Mouse (Mus musculus): ENCODE measurements around the gene Map3k19. TPM values are rescaled to one million over a fixed set of nuclear protein-coding genes. Genes with fewer than 3 reads are reported as not detected.
A peak's percentile ranks its signal among the peaks of the same experiment; 100 is the strongest.

Map3k19 gene
- total RNA-seq, 2 experiments from 2014 or later = 0.10 TPM; not detected in 1

GRCm38 (mm10) chr1:127808671-127809070 is 46.2 kb downstream of the Map3k19 start:
- ATAC-seq (replicated peaks; ENCODE audit: poor library complexity, severe bottlenecking) = no peak

- ATAC-seq (replicated peaks; ENCODE audit: poor library complexity, severe bottlenecking) = no peak
These were observed 51.9 kb downstream of the Map3k19 start for GRCm38 (mm10) chr1:127802916-127803315.

DNA sequence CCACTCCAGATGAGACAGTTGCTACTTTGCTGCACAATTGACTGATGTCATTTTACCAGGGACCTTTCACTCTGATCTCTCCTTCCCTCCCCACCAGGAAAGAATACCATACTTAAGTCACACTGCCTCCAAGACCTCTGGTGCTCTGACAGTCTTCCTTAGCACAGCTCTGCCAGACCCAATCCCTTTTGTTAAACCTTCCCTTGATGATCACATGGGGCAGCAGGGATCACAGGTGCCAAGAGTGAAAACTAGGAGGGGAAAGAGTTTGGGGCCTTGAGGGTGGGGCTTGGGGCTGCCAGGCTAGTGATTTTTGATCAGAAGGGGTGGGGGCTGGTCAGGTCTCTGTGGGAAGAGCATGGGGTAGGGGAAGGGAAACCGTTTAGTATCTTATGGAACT is 58.1 kb downstream of the Map3k19 start:
- ATAC-seq (replicated peaks; ENCODE audit: poor library complexity, severe bottlenecking) = no peak

- ATAC-seq (replicated peaks; ENCODE audit: poor library complexity, severe bottlenecking) = no peak
These were observed 58.5 kb downstream of the Map3k19 start for GRCm38 (mm10) chr1:127796341-127796740.

- no peak for ATAC-seq (replicated peaks; ENCODE audit: poor library complexity, severe bottlenecking)
These were observed 59.6 kb downstream of the Map3k19 start for GRCm38 (mm10) chr1:127795087-127795769.

DNA sequence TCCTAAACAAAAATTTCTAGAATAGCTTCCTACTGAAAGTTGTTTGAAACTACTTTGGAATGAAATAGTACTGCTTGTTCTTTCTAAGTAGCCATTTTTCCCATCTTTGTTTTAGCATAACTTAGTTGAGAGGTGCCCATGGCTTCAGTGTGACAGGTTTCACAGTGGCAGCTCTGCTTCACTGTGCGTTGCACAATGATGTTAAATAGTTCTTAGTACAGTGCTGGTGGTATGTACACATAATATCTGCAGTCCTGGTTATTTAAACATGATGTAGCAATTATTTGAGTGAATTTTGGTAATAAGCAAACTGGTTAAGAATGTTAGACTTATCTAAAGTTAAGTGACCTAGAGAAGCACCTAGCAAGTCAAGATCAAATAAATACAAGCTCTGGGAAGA is 61.4 kb downstream of the Map3k19 start:
- ATAC-seq (replicated peaks; ENCODE audit: poor library complexity, severe bottlenecking) = no peak

- no peak for ATAC-seq (replicated peaks; ENCODE audit: poor library complexity, severe bottlenecking)
These were observed 65.9 kb downstream of the Map3k19 start for GRCm38 (mm10) chr1:127788943-127789342.

- peak; percentile 92 for ATAC-seq (replicated peaks; ENCODE audit: poor library complexity, severe bottlenecking)
These were observed 68.9 kb downstream of the Map3k19 start for GRCm38 (mm10) chr1:127785882-127786281.

GRCm38 (mm10) chr1:127783862-127784261 is 71.0 kb downstream of the Map3k19 start:
- ATAC-seq (replicated peaks; ENCODE audit: poor library complexity, severe bottlenecking) = no peak

DNA sequence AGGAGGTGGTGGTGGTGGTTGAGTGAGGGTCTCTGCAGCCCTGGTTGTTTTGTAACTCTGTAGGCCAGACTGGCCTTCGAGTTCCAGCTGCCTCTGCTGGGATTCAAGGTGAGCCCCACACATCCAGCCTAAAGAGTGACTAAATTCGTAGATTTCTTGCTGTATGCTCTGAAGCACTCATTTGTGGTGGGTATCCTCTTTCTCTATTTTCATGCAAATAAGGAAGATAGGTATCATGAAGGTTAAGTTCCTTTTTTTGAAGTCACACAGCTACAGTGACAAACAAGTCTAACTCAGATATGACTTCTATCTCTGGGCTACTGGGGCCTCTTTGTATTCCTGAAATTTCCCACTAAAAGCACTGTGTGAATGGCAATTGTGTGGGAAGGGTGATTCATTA is 74.0 kb downstream of the Map3k19 start:
- peak; percentile 69 for ATAC-seq (replicated peaks; ENCODE audit: poor library complexity, severe bottlenecking)

DNA sequence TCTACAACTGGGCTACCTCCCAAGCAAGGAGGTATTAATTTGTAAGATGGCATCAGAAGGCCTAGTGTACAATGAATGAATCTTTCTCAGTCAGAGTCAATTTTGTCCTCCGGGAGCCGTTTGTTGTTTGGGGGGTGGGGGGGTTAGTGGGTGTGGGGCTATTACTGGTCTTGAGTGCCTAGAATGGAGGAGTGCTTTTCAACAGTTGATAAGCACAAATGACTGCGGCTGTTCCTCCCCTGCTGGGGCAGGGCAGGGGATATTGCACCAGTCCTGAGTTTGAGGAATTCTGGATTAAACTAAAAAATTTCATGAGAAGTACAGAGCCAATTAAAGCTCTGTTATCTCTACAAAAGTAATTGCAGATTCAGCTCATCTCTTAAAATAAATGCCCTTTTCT is 74.7 kb downstream of the Map3k19 start:
- ATAC-seq (replicated peaks; ENCODE audit: poor library complexity, severe bottlenecking) = no peak

GRCm38 (mm10) chr1:127778611-127779010 is 76.2 kb downstream of the Map3k19 start:
- ATAC-seq (replicated peaks; ENCODE audit: poor library complexity, severe bottlenecking) = no peak

GRCm38 (mm10) chr1:127776246-127776645 is 78.6 kb downstream of the Map3k19 start:
- no peak for ATAC-seq (replicated peaks; ENCODE audit: poor library complexity, severe bottlenecking)

DNA sequence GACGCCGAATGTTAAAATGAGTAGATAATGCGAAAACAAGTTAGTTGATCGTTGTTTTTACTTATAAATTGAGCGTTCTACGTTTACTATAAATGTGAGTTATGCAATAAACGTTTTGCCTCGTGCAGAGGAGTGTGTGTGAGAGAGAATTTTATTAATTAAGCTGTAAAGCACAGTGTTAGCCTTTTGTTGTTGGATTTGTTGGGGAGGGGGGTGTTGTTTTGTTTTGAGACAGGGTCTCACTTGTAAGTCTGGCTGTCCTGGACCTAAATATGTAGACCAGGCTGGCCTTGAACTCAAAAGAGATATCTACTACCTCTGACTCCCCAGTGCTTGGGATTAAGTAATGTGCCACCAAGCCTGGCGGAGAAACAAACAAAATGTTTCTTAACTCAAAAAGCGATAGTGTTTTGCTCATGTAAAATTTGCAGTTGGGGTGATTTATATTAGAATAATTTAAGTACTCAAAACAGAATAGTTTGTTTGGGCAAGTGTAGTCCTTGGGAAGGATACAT is 79.6 kb downstream of the Map3k19 start:
- no peak for ATAC-seq (replicated peaks; ENCODE audit: poor library complexity, severe bottlenecking)

DNA sequence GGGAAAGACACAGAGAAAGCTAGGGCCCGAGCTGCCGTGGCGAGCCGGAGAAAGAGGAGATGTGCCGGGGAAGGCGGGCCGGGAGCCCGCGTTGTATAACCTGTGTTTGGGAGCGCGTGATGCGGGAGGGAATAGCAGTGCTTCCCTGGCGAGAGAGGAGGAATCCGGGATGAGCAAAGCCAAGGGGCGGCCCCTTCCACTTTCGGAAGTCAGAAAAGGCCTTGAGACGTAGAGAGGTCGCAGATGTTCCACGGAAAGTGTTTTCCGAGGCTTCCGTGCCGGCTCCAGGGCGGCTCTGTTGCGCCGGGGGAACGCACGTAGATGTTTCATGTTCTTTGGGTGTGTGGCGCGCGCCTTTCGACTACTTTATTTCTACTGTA is 80.3 kb downstream of the Map3k19 start:
- peak; percentile 13 for ATAC-seq (replicated peaks; ENCODE audit: poor library complexity, severe bottlenecking)

DNA sequence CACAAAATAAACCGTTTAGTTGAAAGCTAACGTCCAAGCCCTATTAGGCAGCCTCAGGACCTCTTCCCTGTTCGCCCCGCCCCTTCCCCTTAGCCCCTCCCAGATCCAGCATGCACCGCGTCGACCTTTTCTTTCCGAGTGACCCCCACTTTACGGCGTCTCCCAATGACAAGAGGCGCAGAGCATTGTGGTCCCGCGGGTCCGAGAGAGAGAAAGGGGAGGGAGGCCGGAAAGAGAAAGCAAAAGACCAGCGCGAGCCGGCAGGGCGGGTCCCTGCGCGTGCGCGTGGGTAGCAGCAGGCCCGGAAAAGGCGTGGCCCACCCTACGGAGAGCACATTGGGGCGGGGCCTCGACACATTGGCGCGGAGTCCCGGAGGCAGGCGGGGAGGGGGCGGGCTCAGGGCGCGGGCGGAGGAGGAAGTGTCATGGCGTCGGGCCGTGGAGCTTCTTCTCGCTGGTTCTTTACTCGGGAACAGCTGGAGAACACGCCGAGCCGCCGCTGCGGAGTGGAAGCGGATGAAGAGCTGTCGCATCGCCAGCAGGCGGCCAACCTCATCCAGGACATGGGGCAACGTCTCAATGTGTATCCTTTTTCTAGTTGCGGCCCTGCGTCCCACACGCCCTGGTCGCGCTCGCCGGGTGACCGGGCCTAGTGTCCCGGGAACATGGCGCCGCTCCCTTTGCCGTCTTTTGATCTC is 80.9 kb downstream of the Map3k19 start, which contains the start of gene Ccnt2:
Ccnt2 (plus strand) TSS at position 362 of the 698 bp plus-strand sequence.
- peak; percentile 92 for ATAC-seq (replicated peaks; ENCODE audit: poor library complexity, severe bottlenecking)

- ATAC-seq (replicated peaks; ENCODE audit: poor library complexity, severe bottlenecking) = no peak
These were observed 81.5 kb downstream of the Map3k19 start for GRCm38 (mm10) chr1:127773198-127773802.

DNA sequence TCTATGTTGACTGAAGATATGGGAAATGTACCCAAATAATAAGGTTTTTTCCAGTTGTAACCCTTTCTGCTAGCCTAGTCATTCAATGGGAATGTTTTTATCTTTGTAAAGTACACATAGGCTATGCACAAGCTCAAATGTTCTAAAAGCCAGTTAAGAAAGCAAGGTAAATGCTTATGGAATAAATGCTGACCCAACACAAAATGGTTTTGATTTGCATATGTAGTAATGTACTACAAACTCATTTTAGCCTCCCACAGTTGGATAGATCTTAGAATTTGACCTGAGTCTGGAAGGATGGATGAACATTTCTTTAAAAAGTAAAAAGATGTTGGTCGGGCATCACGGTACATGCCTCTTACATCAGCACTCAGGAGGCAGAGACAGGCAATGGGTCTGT is 88.1 kb downstream of the Map3k19 start:
- no peak for ATAC-seq (replicated peaks; ENCODE audit: poor library complexity, severe bottlenecking)

GRCm38 (mm10) chr1:127765468-127765867 is 89.4 kb downstream of the Map3k19 start:
- peak; percentile 48 for ATAC-seq (replicated peaks; ENCODE audit: poor library complexity, severe bottlenecking)
